In genomic region chr12:84020528-84020927, GRCm38 (mm10) we compare ENCODE assay signal across 11 mouse cellular contexts. TPM values are rescaled to one million over a fixed set of nuclear protein-coding genes. Genes with fewer than 3 reads are reported as not detected.
A peak's percentile ranks its signal among the peaks of the same experiment; 100 is the strongest.
DNase-seq lines count a peak whose midpoint lies in the region; ATAC-seq and TF ChIP-seq lines count a peak whose summit lies in the region.
"Not testable (repeated sequence)": the region's sequence is repeated elsewhere in the genome, so short reads cannot be mapped to it uniquely, and the experiment has no call there.
"Had no signal": no experiment of that assay in that cellular context is flagged by ENCODE, and none has a peak within 500 bp of the region (broad histone marks: within the 10 kb centered on the region; RNA-seq: fewer than 3 reads in every experiment).

No protein-coding gene starts in this region.

- 39% methylated on average over 7 of the region's 7 CpGs for WGBS in hindbrain, postnatal 0 days
- 50% methylated on average over 7 of the region's 7 CpGs for WGBS in liver, embryonic 15.5 days (ENCODE audit: insufficient replicate concordance)
- WGBS in stomach, embryonic 15.5 days = 29% methylated on average over 7 of the region's 7 CpGs

- not testable (repeated sequence) for H3K9me3 ChIP-seq in hindbrain, postnatal 0 days (ENCODE audit: low read length); liver, embryonic 15.5 days (replicated peaks); stomach, embryonic 15.5 days

- not testable (repeated sequence) for H3K4me2 ChIP-seq in hindbrain, postnatal 0 days (ENCODE audit: low read depth, low read length); liver, embryonic 15.5 days; stomach, embryonic 15.5 days

- H3K4me1 ChIP-seq in hindbrain, postnatal 0 days (ENCODE audit: insufficient read depth, low read length); liver, embryonic 15.5 days (replicated peaks); stomach, embryonic 15.5 days: not testable (repeated sequence)

- H3K27me3 ChIP-seq in hindbrain, postnatal 0 days (ENCODE audit: insufficient read depth, low read length); liver, embryonic 15.5 days; stomach, embryonic 15.5 days (replicated peaks): not testable (repeated sequence)

- ATAC-seq in hindbrain, postnatal 0 days = peak; percentile 24; the same call in 1 of the 2 replicates
- ATAC-seq in liver, embryonic 15.5 days (ENCODE audit: insufficient read depth) = peak; percentile 81
- ATAC-seq in megakaryocyte progenitor cell, adult 5-6 weeks (replicated peaks; ENCODE audit: poor library complexity) = peak; percentile 92
- peak; percentile 89 for ATAC-seq in stomach, embryonic 15.5 days (ENCODE audit: insufficient read depth, low FRiP score, low read depth)

- not testable (repeated sequence) for H3K36me3 ChIP-seq in hindbrain, postnatal 0 days (ENCODE audit: insufficient read depth, low read length); liver, embryonic 15.5 days (replicated peaks); stomach, embryonic 15.5 days

- DNase-seq in MEL-GATA-1-ER (ENCODE audit: extremely low read depth, low read depth) = peak; percentile 76
- DNase-seq in fibroblast of lung, adult 2 months (ENCODE audit: low read depth) = peak; percentile 51
- DNase-seq in heart, adult 9 months (ENCODE audit: low spot score in 2 of 2) = peak; percentile 57 to 82
- DNase-seq in hindbrain, postnatal 0 days (ENCODE audit: low spot score) = peak; percentile 71
- peak; percentile 94 for DNase-seq in kidney, postnatal 14 days

- not testable (repeated sequence) for H3K4me3 ChIP-seq in hindbrain, postnatal 0 days (ENCODE audit: low read length); liver, embryonic 15.5 days (replicated peaks); stomach, embryonic 15.5 days (replicated peaks)

- H3K27ac ChIP-seq in hindbrain, postnatal 0 days; liver, embryonic 15.5 days (replicated peaks); stomach, embryonic 15.5 days: not testable (repeated sequence)

- TF ChIP-seq CTCF in hindbrain, postnatal 0 days (IDR thresholded peaks at IDR 0.05; ENCODE audit: low read depth) = not testable (repeated sequence)

- H3K9ac ChIP-seq in hindbrain, postnatal 0 days (replicated peaks; ENCODE audit: low read length); liver, embryonic 15.5 days; stomach, embryonic 15.5 days: not testable (repeated sequence)

RNA-seq across cellular contexts. Expression of gene Acot1, which starts 11.2 kb away (rescaled TPM):
- 177 and 178 TPM in 2 replicates for total RNA-seq in hindbrain, postnatal 0 days (2014; rRNA removed)
- polyA plus RNA-seq in hindbrain, postnatal 0 days (2015; fragmentation: Nextera tagmentation; extraction: Ambion mirVana) = 160 and 172 TPM in 2 replicates
- polyA plus RNA-seq in liver, embryonic 15.5 days (2015; fragmentation: Nextera tagmentation; extraction: Ambion mirVana) = 35.8 and 44.5 TPM in 2 replicates
- 10.8 and 14.6 TPM in 2 replicates for total RNA-seq in megakaryocyte progenitor cell, adult 5-6 weeks (2015)
- total RNA-seq in megakaryocyte progenitor cell, adult 5-6 weeks (2017) = 11.8 and 13.6 TPM in 2 replicates
- 51.1 and 62.7 TPM in 2 replicates for polyA plus RNA-seq in stomach, embryonic 15.5 days (2015; fragmentation: Nextera tagmentation; extraction: Ambion mirVana)

RNA-seq across cellular contexts. Expression of gene Acot4, which starts 17.7 kb away (rescaled TPM):
- 0.14 and 1.8 TPM in 2 replicates for total RNA-seq in hindbrain, postnatal 0 days (2014; rRNA removed)
- 0.68 and 1.2 TPM in 2 replicates for polyA plus RNA-seq in hindbrain, postnatal 0 days (2015; fragmentation: Nextera tagmentation; extraction: Ambion mirVana)
- polyA plus RNA-seq in liver, embryonic 15.5 days (2015; fragmentation: Nextera tagmentation; extraction: Ambion mirVana) = 10.4 and 11.2 TPM in 2 replicates
- 0.07 TPM in 1 of 2 replicates, not detected in the other for total RNA-seq in megakaryocyte progenitor cell, adult 5-6 weeks (2015)
- total RNA-seq in megakaryocyte progenitor cell, adult 5-6 weeks (2017) = 0.03 TPM in 1 of 2 replicates, not detected in the other
- 2.4 and 2.6 TPM in 2 replicates for polyA plus RNA-seq in stomach, embryonic 15.5 days (2015; fragmentation: Nextera tagmentation; extraction: Ambion mirVana)

RNA-seq across cellular contexts. Expression of gene Gm49366, which starts 18.2 kb away (rescaled TPM):
- total RNA-seq in hindbrain, postnatal 0 days (2014; rRNA removed) = not detected in 2 replicates
- polyA plus RNA-seq in hindbrain, postnatal 0 days (2015; fragmentation: Nextera tagmentation; extraction: Ambion mirVana) = not detected in 2 replicates
- not detected in 2 replicates for polyA plus RNA-seq in liver, embryonic 15.5 days (2015; fragmentation: Nextera tagmentation; extraction: Ambion mirVana)
- not detected in 2 replicates for total RNA-seq in megakaryocyte progenitor cell, adult 5-6 weeks (2015)
- total RNA-seq in megakaryocyte progenitor cell, adult 5-6 weeks (2017) = not detected in 2 replicates
- 0.73 TPM in 1 of 2 replicates, not detected in the other for polyA plus RNA-seq in stomach, embryonic 15.5 days (2015; fragmentation: Nextera tagmentation; extraction: Ambion mirVana)
- total RNA-seq: left cerebral cortex, postnatal 4 days had no signal
- polyA plus RNA-seq: C2C12; erythroblast, embryonic 14.5 days had no signal

RNA-seq across cellular contexts. Expression of gene Acot3, which starts 31.4 kb away (rescaled TPM):
- 0.42 and 1.3 TPM in 2 replicates for total RNA-seq in hindbrain, postnatal 0 days (2014; rRNA removed)
- polyA plus RNA-seq in hindbrain, postnatal 0 days (2015; fragmentation: Nextera tagmentation; extraction: Ambion mirVana) = 1.3 and 1.6 TPM in 2 replicates
- polyA plus RNA-seq in liver, embryonic 15.5 days (2015; fragmentation: Nextera tagmentation; extraction: Ambion mirVana) = 6.6 and 7.4 TPM in 2 replicates
- not detected in 2 replicates for total RNA-seq in megakaryocyte progenitor cell, adult 5-6 weeks (2015)
- not detected in 2 replicates for total RNA-seq in megakaryocyte progenitor cell, adult 5-6 weeks (2017)
- 0.68 and 1.3 TPM in 2 replicates for polyA plus RNA-seq in stomach, embryonic 15.5 days (2015; fragmentation: Nextera tagmentation; extraction: Ambion mirVana)
- polyA plus RNA-seq: C2C12 had no signal

RNA-seq across cellular contexts. Expression of gene Acot2, which starts 32.9 kb away (rescaled TPM):
- 18.6 and 29.1 TPM in 2 replicates for total RNA-seq in hindbrain, postnatal 0 days (2014; rRNA removed)
- polyA plus RNA-seq in hindbrain, postnatal 0 days (2015; fragmentation: Nextera tagmentation; extraction: Ambion mirVana) = 31.2 and 33.9 TPM in 2 replicates
- polyA plus RNA-seq in liver, embryonic 15.5 days (2015; fragmentation: Nextera tagmentation; extraction: Ambion mirVana) = 12.4 and 12.6 TPM in 2 replicates
- 12.1 and 13.3 TPM in 2 replicates for total RNA-seq in megakaryocyte progenitor cell, adult 5-6 weeks (2015)
- total RNA-seq in megakaryocyte progenitor cell, adult 5-6 weeks (2017) = 9.4 and 12.7 TPM in 2 replicates
- 29.0 and 30.0 TPM in 2 replicates for polyA plus RNA-seq in stomach, embryonic 15.5 days (2015; fragmentation: Nextera tagmentation; extraction: Ambion mirVana)

Comparison
In these comparisons a context has a peak if more than half of its experiments do, and no peak if none do; other contexts are left out.
1. ATAC-seq: peak in every context shown above with its lines; median percentile 92 in megakaryocyte progenitor cell, adult 5-6 weeks; 89 in stomach, embryonic 15.5 days; 81 in liver, embryonic 15.5 days; 24 in hindbrain, postnatal 0 days.